Mouse (Mus musculus) spleen, adult 12 weeks (tissue): ENCODE measurements around the gene Psmb4.
A peak's percentile ranks its signal among the peaks of the same experiment; 100 is the strongest.
"Not testable (repeated sequence)": the region's sequence is repeated elsewhere in the genome, so short reads cannot be mapped to it uniquely, and the experiment has no call there.

ENCODE experiments used
- DNase-seq: peaks from one replicate; pipeline ENCODE4 v3.0.0; 2022; ENCODE audit warnings: low spot score

Psmb4 gene

GRCm38 (mm10) chr3:94904759-94905158, 18.0 kb upstream of the Psmb4 start:
- DNase-seq = not testable (repeated sequence)

GRCm38 (mm10) chr3:94902747-94903146, 16.0 kb upstream of the Psmb4 start:
- DNase-seq = no peak

GRCm38 (mm10) chr3:94894076-94894475, 7.3 kb upstream of the Psmb4 start:
- no peak for DNase-seq

- no peak for DNase-seq
These were observed 1.8 kb upstream of the Psmb4 start for GRCm38 (mm10) chr3:94888595-94888994.

GRCm38 (mm10) chr3:94882579-94882978, 4.2 kb downstream of the Psmb4 start:
- DNase-seq = no peak

- no peak for DNase-seq
These were observed 4.9 kb downstream of the Psmb4 start for GRCm38 (mm10) chr3:94881840-94882239.

DNA sequence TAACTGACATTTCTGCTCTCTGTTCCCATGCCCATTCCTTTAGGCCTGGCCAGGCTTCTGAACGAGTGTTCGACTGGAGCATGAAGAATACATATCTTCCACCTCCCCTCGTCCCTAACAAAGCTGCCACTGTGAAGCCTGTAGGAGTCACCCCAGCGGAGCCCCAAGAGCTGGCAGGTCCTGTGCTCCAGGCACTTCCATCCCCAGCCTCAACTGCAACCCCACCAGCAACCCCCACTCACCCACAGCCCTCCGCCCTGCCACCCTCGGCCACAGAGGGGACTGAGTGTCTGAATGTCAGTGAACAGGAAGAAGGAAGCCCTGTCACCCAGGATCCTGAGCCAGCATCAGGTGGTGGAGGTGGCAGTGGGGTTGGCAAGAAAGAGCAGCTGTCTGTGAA, 8.1 kb downstream of the Psmb4 start:
- no peak for DNase-seq

DNA sequence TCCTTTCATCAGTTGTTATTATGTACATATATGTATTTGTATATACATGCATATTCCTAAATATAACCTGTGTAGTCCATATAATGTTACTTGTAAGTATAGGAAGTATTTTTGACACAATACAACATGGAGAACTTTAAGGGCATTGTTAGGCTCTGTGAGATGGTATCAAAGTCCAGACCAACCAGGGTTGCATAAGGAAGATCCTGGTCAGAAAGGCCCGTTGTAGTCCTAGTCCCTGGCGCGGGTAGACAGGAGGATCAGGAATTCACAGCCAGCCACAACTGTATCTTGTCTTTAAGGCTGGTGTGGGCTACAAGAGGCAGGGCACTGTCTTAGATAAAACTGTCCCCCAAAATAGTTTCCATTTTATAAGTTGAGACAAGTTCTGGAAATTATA, 17.8 kb downstream of the Psmb4 start:
- DNase-seq = no peak

DNA sequence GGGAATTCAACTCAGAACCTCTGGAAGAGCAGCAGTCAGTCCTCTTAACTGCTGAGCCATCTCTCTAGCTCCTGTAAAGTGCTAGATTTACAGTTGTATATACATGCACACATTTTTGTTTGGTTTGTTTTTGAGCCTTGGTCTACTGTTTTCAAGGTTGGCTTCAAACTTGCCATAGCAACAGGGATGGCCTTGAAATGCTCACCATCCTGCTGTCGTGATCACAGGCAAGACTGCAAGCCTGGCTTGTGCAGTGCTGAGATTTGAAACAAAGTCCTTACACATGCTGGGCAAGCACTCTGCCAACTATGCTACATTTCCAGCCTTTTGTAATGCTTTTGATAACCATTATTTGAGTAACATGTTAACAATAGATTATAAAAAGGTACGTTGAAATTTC, 27.3 kb downstream of the Psmb4 start:
- DNase-seq = no peak

DNA sequence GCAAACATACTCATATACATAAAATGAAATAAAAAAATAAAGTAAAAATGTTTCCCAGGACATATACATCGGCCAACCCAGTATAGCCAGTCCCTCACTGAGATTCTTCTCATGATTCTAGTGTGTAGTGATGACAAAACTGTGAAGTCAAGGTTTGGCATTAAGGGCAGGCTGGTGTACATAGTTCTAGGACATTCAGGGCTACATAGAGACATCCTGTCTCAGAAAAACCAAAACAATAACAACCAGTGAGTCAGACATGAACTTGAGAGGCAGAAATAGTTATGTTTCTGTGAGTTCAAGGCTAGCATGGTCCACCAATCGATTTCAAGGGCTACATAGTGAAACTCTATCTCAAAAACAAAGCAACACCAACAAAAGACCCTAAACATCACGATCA, 34.5 kb downstream of the Psmb4 start:
- no peak for DNase-seq

DNA sequence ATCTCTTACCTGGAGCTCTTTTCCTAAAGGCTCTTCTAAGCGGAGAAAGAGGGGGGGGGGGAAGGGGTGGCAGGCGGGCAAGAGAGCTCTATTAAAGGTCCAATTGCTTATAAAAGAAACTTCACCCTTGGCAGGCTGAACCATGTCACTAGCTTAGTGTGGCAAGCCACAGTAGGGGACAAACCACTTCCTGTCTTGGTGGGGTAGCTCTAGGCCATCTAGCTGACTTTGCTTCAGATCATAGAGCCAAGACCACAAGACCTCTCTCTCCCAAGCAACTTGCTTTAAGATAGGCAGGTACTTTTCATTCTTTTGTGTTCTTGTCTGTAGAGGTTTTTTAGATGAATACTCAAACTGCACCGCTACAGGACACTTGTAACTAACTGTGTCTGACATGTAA, 35.0 kb downstream of the Psmb4 start:
- DNase-seq = no peak

- peak; percentile 57 for DNase-seq
These were observed 37.4 kb downstream of the Psmb4 start for GRCm38 (mm10) chr3:94849338-94849737.

DNA sequence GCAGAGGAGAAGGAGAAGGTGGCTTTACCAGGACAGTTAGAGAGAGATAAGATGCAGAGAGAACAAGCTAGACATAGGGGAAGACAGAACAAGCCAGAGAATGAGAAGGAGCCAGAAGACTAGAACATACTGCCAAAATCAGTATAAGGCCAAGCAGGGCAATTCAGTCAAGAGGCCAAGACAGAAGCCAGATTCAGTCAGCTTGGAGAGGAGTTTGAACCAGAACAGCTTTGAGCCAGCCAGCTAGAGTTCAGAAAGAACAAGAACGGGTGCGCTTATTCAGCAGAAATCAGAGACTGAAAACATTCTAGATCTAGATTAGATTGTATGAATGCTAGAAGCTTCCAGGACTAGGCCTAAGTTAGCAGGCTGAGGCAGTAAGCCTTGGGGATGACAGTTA, 39.4 kb downstream of the Psmb4 start:
- no peak for DNase-seq

DNA sequence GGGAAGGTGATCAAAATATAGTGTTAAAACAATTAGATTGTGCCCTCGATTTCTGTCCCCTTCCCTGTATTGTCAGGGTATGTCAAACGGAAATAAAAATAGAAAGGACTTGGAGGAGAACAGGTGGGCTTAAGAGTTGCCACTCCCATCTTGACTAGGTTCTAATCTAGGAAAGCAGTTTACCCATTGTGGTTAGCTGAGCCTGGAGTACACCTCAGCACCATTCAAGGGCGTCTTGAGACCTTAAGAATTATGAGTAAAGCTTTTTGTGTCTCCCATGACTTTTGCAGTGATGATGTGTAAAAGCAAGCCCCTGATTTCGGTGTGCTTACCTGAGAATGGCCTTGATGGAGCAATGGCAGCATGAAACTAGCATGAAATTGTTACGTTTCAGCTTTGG, 47.7 kb downstream of the Psmb4 start:
- no peak for DNase-seq

DNA sequence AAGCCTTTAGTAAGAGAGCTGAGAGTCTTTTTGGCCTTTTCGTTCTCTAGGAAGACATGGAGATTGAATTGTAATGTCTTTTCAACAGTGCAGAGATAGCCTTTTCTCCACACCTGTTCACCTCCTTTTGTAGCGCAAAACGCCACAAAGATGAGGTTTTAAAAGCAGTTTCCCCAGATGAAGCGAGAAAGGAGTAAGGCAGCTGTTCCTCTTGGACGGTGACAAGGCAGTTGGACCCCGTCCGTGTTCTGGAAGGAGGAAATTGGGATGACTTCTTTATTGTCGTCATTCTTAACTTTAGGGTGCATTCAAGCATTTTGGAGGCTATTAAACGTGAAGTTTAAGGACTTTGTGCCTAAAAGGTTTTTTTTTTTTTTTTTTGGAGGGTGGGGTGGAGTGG, 48.1 kb downstream of the Psmb4 start:
- DNase-seq = no peak

DNA sequence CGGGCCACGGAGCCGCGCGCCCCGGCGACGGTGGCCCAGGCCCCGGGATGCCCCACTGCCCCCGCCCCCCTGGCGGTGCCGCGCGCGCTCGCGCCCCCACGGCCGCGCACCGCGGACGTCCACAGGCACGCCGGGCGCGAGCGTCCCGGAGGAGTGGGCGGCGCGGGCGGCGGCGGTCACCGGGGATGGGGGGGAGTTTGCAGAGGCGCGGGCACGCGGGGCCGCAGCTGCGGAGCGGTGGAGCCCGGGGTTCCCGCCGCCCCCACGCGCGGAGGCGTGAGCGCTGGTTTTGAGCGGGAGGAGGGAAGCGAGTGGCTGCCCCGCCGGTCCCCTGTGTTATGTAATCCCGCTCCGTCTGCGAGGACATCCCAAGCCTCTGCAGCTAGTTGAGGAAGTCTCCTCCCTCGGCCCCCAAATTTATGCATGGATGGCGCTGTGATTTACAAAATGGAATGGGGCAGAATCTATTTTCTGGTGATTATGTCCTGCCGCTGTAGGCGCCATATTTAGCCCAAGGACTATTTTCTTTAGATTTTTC, 48.7 kb downstream of the Psmb4 start:
- DNase-seq = peak; percentile 43

- DNase-seq = peak; percentile 80
These were observed 49.4 kb downstream of the Psmb4 start, which contains the start of gene Pogz for GRCm38 (mm10) chr3:94837183-94837890. Gene Pogz, plus strand, starts transcription at chr3:94837567.

- no peak for DNase-seq
These were observed 51.4 kb downstream of the Psmb4 start for GRCm38 (mm10) chr3:94835396-94835795.
